Mouse (Mus musculus): ENCODE data around the gene Lrba. TPM values are rescaled to one million over a fixed set of nuclear protein-coding genes. Genes with fewer than 3 reads are reported as not detected.

The Lrba gene
- polyA plus RNA-seq, 1 experiment from 2014 or later, result 4.2 TPM

DNA sequence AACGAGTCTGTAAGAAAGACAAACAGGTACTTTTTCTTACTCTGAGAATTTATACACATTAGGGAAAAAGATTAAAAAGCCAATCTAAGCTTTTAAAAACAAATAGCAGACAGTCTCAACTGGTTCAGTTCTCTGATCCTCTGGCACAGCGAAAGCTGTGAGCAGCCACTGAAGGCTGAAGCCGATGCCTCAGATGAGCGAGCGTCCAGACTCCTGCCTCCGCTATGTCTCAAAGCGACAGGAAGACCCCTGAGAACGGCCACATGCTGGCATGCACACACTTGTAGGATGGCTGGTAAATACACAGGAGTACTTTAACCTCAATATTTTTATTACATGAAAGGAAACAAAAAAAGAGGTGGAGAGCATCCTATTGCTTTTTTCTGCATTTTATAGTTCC is 535.4 kb downstream of the Lrba start:
- H3K4me1 ChIP-seq (ENCODE audit: control insufficient read depth in 2 of 2, insufficient read depth in 2 of 2, low read length in 2 of 2), result peaks cover 0 to 3% of the 10 kb centered on the region in 2 experiments; a peak in 2 of 4 replicates
- 0 out of 2 replicates have a peak, but pooled peaks cover 3% of the 10 kb centered on the region for H3K9me3 ChIP-seq (ENCODE audit: control insufficient read depth, low read length)
- H3K27ac ChIP-seq (replicated peaks in 1 of 2; ENCODE audit: control insufficient read depth in 1 of 2, insufficient read depth in 1 of 2, low read depth in 2 of 2, low read length in 2 of 2), result no peak overlapping the region
- no peak overlapping the region; the same call in 1 of the 2 replicates for H3K4me2 ChIP-seq (ENCODE audit: low read length)
- WGBS, result 73% methylated on average over 8 of the region's 8 CpGs
- no peaks in the 10 kb centered on the region for H3K27me3 ChIP-seq (ENCODE audit: control insufficient read depth, insufficient read depth, low read length)
- no peak for ATAC-seq (ENCODE audit: insufficient number of reproducible peaks, insufficient read depth, low FRiP score, low read depth)
- H3K4me3 ChIP-seq (ENCODE audit: control insufficient read depth in 1 of 2, insufficient read depth in 1 of 2, low read depth in 1 of 2, low read length in 2 of 2), result no peak overlapping the region
- H3K9ac ChIP-seq (ENCODE audit: low read length), result no peak overlapping the region
- H3K36me3 ChIP-seq (ENCODE audit: control insufficient read depth, insufficient read depth, low read length), result no peaks in the 10 kb centered on the region

DNA sequence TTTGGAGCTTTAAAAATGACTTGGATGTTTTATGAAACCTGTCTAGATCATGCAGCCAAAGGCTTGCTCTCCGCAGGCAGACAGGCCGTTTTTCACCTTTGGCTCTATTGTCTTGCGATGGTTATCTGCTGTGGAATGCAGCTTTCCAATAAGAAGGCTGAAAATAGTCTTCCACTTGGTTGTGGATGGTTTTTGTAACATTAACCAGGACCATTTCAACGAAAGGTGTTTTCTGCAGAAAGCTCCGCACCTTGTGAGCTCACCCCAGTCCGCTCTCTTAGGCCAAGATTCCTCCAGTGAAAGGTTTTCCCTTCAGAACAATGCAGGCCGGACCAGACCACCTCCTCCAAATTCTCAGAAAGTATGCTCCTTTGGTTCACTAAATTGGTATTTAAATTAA is 536.0 kb downstream of the Lrba start:
- Histone ChIP-seq H3K4me3 (ENCODE audit: control insufficient read depth in 1 of 2, insufficient read depth in 1 of 2, low read depth in 1 of 2, low read length in 2 of 2) (no peak overlapping the region), H3K4me2 (ENCODE audit: low read length) (no peak overlapping the region), H3K36me3 (ENCODE audit: control insufficient read depth, insufficient read depth, low read length) (no peaks in the 10 kb centered on the region), H3K9ac (ENCODE audit: low read length) (no peak overlapping the region), H3K27ac (replicated peaks in 1 of 2; ENCODE audit: control insufficient read depth in 1 of 2, insufficient read depth in 1 of 2, low read depth in 2 of 2, low read length in 2 of 2) (no peak overlapping the region), H3K27me3 (ENCODE audit: control insufficient read depth, insufficient read depth, low read length) (no peaks in the 10 kb centered on the region), H3K9me3 (ENCODE audit: control insufficient read depth, low read length) (0 out of 2 replicates have a peak, but pooled peaks cover 3% of the 10 kb centered on the region), H3K4me1 (ENCODE audit: control insufficient read depth in 2 of 2, insufficient read depth in 2 of 2, low read length in 2 of 2) (peaks cover 0 to 3% of the 10 kb centered on the region in 2 experiments; a peak in 2 of 4 replicates)
- ATAC-seq (ENCODE audit: insufficient number of reproducible peaks, insufficient read depth, low FRiP score, low read depth), result no peak
- 65% methylated on average over 7 of the region's 7 CpGs for WGBS

DNA sequence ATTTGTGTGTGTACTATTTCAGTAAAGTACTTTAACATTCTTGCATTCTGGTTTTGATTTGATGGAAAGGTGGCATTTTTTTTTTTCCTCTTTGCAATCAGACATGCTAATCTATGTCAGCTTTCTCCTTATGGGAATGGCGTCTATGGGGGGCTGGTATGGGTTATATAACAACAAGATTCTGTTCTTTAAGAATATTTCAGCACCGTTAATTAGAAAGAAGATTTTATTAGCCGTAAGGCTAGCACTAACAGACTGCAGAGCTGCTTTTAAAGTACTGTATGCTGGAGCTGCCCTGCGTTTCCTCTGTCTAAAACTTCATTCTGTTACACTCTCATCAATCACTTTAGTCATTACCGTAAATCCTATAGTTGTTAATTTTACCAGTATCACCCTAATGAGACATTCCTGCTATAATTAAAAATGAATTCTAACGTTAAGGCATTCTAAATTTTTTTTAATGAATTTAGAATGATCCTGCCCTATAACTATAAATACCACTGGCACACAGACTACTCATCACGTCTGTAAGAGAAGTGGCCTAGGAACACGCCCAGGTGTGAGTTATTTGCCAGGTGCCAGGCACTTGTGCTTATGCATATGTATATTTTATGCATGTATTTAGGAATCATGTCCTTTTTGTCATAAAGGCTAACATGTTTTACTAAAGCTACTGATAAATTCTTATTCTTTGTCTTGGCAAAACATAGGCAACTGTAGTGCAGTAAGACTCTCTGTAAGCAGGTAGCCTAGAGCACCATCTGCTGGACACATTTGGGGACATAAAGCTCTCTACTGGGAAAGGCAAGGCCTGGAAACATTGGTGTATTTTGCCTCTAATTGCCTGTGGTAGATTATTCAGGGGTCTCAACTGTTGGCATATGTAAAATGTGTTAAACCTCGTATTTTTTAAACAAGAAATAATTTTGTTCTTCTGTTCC is 536.9 kb downstream of the Lrba start:
- H3K36me3 ChIP-seq (ENCODE audit: control insufficient read depth, insufficient read depth, low read length), result no peaks in the 10 kb centered on the region
- 0 out of 2 replicates have a peak, but pooled peaks cover 3% of the 10 kb centered on the region for H3K9me3 ChIP-seq (ENCODE audit: control insufficient read depth, low read length)
- H3K27ac ChIP-seq (replicated peaks in 1 of 2; ENCODE audit: control insufficient read depth in 1 of 2, insufficient read depth in 1 of 2, low read depth in 2 of 2, low read length in 2 of 2), result no peak overlapping the region
- peaks cover 0 to 3% of the 10 kb centered on the region in 2 experiments; a peak in 2 of 4 replicates for H3K4me1 ChIP-seq (ENCODE audit: control insufficient read depth in 2 of 2, insufficient read depth in 2 of 2, low read length in 2 of 2)
- WGBS, result 67% methylated on average over 9 of the region's 9 CpGs
- no peak overlapping the region for H3K9ac ChIP-seq (ENCODE audit: low read length)
- H3K4me2 ChIP-seq (ENCODE audit: low read length), result no peak overlapping the region
- no peak overlapping the region for H3K4me3 ChIP-seq (ENCODE audit: control insufficient read depth in 1 of 2, insufficient read depth in 1 of 2, low read depth in 1 of 2, low read length in 2 of 2)
- H3K27me3 ChIP-seq (ENCODE audit: control insufficient read depth, insufficient read depth, low read length), result no peaks in the 10 kb centered on the region
- ATAC-seq (ENCODE audit: insufficient number of reproducible peaks, insufficient read depth, low FRiP score, low read depth), result no peak

DNA sequence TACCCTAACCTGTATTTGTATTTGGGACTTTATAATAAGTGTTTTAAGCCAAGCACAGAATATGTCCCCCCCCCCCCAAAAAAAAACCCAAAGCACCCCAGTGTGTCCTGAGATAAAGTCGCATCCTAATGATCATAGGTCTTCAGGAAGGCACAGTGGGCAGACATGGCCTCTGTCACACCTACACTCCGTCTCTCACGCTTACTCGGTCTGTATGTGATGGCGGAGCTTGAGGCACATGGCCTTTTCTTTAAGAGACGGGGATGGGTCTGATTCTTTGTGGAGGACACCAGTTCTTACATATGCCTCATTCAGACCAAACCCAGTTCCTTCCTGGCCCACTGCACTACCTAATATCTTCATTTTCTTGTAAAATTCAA is 537.5 kb downstream of the Lrba start:
- ATAC-seq (ENCODE audit: insufficient number of reproducible peaks, insufficient read depth, low FRiP score, low read depth), result no peak
- 87% methylated on average over 6 of the region's 6 CpGs for WGBS

DNA sequence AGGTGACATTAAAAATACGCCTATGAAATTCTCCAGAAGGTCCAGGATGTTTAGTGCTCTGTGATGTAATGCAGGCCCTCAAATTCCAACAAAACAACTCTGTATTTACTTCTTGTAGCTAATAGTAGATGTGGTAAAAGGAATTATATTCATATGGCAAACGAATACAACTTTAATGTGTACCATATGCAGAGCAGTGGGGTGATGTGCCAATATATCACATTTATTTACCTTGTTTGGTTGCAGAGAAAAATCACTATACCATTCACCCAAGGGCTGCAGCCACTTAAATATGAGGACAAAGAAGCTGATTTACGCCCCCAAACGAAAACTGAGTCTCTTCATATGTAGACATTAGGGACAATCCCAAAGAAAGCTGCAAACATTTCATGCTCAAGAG is 538.0 kb downstream of the Lrba start:
- no peak overlapping the region for H3K9ac ChIP-seq (ENCODE audit: low read length)
- H3K27ac ChIP-seq (replicated peaks in 1 of 2; ENCODE audit: control insufficient read depth in 1 of 2, insufficient read depth in 1 of 2, low read depth in 2 of 2, low read length in 2 of 2), result no peak overlapping the region
- 90% methylated on average over 4 of the region's 4 CpGs for WGBS
- no peaks in the 10 kb centered on the region for H3K36me3 ChIP-seq (ENCODE audit: control insufficient read depth, insufficient read depth, low read length)
- H3K4me2 ChIP-seq (ENCODE audit: low read length), result no peak overlapping the region
- no peak for ATAC-seq (ENCODE audit: insufficient number of reproducible peaks, insufficient read depth, low FRiP score, low read depth)
- H3K9me3 ChIP-seq (ENCODE audit: control insufficient read depth, low read length), result 0 out of 2 replicates have a peak, but pooled peaks cover 3% of the 10 kb centered on the region
- no peak overlapping the region for H3K4me3 ChIP-seq (ENCODE audit: control insufficient read depth in 1 of 2, insufficient read depth in 1 of 2, low read depth in 1 of 2, low read length in 2 of 2)
- peaks cover 0 to 3% of the 10 kb centered on the region in 2 experiments; a peak in 2 of 4 replicates for H3K4me1 ChIP-seq (ENCODE audit: control insufficient read depth in 2 of 2, insufficient read depth in 2 of 2, low read length in 2 of 2)
- no peaks in the 10 kb centered on the region for H3K27me3 ChIP-seq (ENCODE audit: control insufficient read depth, insufficient read depth, low read length)

More for the DNA sequence above, 537.5 kb downstream of the Lrba start:
- no peaks in the 10 kb centered on the region for H3K27me3 ChIP-seq (ENCODE audit: control insufficient read depth, insufficient read depth, low read length)
- H3K27ac ChIP-seq (replicated peaks in 1 of 2; ENCODE audit: control insufficient read depth in 1 of 2, insufficient read depth in 1 of 2, low read depth in 2 of 2, low read length in 2 of 2), result no peak overlapping the region
- H3K4me3 ChIP-seq (ENCODE audit: control insufficient read depth in 1 of 2, insufficient read depth in 1 of 2, low read depth in 1 of 2, low read length in 2 of 2), result no peak overlapping the region
- no peak overlapping the region for H3K9ac ChIP-seq (ENCODE audit: low read length)
- H3K36me3 ChIP-seq (ENCODE audit: control insufficient read depth, insufficient read depth, low read length), result no peaks in the 10 kb centered on the region
- peaks cover 0 to 3% of the 10 kb centered on the region in 2 experiments; a peak in 2 of 4 replicates for H3K4me1 ChIP-seq (ENCODE audit: control insufficient read depth in 2 of 2, insufficient read depth in 2 of 2, low read length in 2 of 2)
- no peak overlapping the region for H3K4me2 ChIP-seq (ENCODE audit: low read length)
- H3K9me3 ChIP-seq (ENCODE audit: control insufficient read depth, low read length), result 0 out of 2 replicates have a peak, but pooled peaks cover 3% of the 10 kb centered on the region

DNA sequence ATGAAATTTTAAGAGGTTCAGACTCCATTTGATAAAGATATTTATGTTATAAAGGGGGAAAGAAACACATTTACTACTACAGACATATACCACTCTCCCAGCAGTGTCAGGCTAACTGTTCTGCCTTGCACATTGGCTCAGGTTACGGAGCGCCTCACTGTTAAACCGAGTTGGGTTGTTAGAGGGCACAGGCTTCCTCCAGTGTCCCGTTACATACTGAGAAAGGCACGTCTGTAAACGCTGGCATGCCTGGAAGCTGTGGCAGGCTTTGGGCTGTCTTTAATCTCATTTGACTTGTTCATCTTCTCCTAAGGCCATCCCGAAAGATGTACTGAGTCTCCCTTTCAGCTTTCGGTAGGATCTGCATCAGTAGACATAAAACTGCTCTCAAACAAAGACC is 544.1 kb downstream of the Lrba start:
- H3K27me3 ChIP-seq (ENCODE audit: control insufficient read depth, insufficient read depth, low read length), result no peaks in the 10 kb centered on the region
- ATAC-seq (ENCODE audit: insufficient number of reproducible peaks, insufficient read depth, low FRiP score, low read depth), result no peak
- H3K4me1 ChIP-seq (ENCODE audit: control insufficient read depth in 2 of 2, insufficient read depth in 2 of 2, low read length in 2 of 2), result peaks cover 0 to 4% of the 10 kb centered on the region in 2 experiments; a peak in 1 of 4 replicates
- H3K4me2 ChIP-seq (ENCODE audit: low read length), result no peak overlapping the region
- H3K27ac ChIP-seq (replicated peaks in 1 of 2; ENCODE audit: control insufficient read depth in 1 of 2, insufficient read depth in 1 of 2, low read depth in 2 of 2, low read length in 2 of 2), result no peak overlapping the region
- 0 out of 2 replicates have a peak, but pooled peaks cover 2% of the 10 kb centered on the region for H3K9me3 ChIP-seq (ENCODE audit: control insufficient read depth, low read length)
- H3K9ac ChIP-seq (ENCODE audit: low read length), result no peak overlapping the region
- no peaks in the 10 kb centered on the region for H3K36me3 ChIP-seq (ENCODE audit: control insufficient read depth, insufficient read depth, low read length)
- no peak overlapping the region for H3K4me3 ChIP-seq (ENCODE audit: control insufficient read depth in 1 of 2, insufficient read depth in 1 of 2, low read depth in 1 of 2, low read length in 2 of 2)
- WGBS, result 25% methylated on average over 8 of the region's 8 CpGs

DNA sequence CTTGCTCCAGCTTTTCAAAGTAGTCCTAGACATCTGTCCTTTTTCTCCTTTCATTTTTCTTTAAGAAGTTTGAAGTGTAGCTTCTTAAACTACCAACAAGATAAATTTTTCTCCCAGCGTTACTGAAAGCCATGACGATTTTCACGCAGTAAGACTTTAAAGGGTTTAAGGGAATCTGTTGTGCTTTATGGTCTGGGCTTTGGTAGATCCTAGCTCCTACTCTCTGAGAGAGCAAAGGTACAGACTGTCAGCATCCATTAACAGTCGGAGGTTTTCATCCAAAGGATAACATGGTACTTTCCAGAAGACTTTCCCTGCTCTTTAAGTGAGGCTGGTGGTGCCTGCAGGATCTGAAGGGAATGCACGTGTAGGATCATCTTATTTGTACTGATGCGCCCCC is 544.5 kb downstream of the Lrba start:
- Histone ChIP-seq H3K36me3 (ENCODE audit: control insufficient read depth, insufficient read depth, low read length) (no peaks in the 10 kb centered on the region), H3K9me3 (ENCODE audit: control insufficient read depth, low read length) (no peaks in the 10 kb centered on the region), H3K4me2 (ENCODE audit: low read length) (no peak overlapping the region), H3K27ac (replicated peaks in 1 of 2; ENCODE audit: control insufficient read depth in 1 of 2, insufficient read depth in 1 of 2, low read depth in 2 of 2, low read length in 2 of 2) (no peak overlapping the region), H3K27me3 (ENCODE audit: control insufficient read depth, insufficient read depth, low read length) (no peaks in the 10 kb centered on the region), H3K4me3 (ENCODE audit: control insufficient read depth in 1 of 2, insufficient read depth in 1 of 2, low read depth in 1 of 2, low read length in 2 of 2) (no peak overlapping the region), H3K9ac (ENCODE audit: low read length) (no peak overlapping the region), H3K4me1 (ENCODE audit: control insufficient read depth in 2 of 2, insufficient read depth in 2 of 2, low read length in 2 of 2) (peaks cover 0 to 4% of the 10 kb centered on the region in 2 experiments; a peak in 1 of 4 replicates)
- no peak for ATAC-seq (ENCODE audit: insufficient number of reproducible peaks, insufficient read depth, low FRiP score, low read depth)
- 65% methylated on average over 6 of the region's 6 CpGs for WGBS
